Mouse (Mus musculus): ENCODE results near the gene Slc5a10.

The Slc5a10 gene

DNA sequence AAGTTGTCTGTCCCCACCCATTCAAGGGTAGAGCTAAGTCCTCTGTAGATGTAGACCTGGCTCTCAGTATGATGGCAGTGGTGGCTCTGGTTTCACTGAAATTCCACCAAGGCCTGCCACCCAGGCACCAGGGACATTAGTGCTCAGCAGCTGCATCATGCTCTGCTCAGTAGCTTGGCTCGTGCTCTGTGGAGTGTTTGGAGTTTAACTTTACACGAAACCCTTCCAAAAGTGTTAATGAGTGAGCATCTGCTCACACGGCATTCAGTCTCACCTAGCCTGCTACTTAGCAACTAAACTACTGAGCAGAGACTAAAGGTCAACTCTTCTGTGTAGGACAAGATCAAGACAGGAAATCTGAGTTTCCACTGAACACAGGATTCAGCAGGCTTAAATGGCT lies at the start of gene Slc5a10:
Slc5a10 (minus strand) TSS at position 191 of the 400 bp plus-strand sequence.
- DNase-seq (ENCODE audit: low spot score) = no peak

GRCm38 (mm10) chr11:61761584-61762407 lies 41.2 kb upstream of the Slc5a10 start, which contains the start of gene Prpsap2:
TSS of gene Prpsap2 (minus strand) at chr11:61762088.
- DNase-seq (ENCODE audit: low spot score) = peak; percentile 95

DNA sequence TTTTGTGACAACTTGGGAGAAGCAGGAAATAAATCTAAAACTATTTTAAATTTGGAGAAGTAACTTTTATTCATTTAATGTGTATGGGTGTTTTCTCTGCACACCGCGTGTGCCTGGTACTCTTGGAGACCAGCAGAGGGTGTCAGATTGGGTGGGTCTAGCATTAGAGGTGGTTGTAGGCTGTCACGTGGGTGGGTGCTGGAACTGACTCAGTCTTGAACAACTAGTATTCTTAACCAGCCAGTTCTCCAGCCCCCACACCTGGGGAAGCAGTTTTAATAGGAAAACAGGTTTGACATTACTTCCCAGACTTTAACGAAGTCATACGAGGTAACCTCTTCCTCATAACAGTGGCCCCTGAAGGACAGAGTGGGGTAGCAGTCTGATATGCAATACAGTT lies 39.9 kb upstream of the Slc5a10 start:
- no peak for DNase-seq (ENCODE audit: low spot score)

DNA sequence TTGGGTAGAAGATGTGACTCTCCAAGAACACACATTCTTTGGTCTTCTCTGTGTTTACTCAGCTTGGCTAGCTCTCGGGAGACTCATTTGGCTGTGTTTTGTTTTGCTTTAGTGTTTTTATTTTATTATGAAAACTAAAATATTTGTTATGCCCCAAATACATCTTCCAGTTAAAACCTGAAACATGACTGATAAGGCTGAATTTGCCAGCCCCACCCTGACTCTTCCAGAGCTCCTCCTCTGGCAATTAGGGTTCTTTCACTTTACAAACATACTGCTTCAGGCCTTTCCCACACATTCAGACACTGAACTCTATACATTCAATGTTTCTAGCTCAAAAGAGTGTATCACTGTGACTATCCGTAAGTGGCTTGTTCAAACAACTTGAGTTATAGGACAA lies 36.5 kb upstream of the Slc5a10 start:
- no peak for DNase-seq (ENCODE audit: low spot score)

DNA sequence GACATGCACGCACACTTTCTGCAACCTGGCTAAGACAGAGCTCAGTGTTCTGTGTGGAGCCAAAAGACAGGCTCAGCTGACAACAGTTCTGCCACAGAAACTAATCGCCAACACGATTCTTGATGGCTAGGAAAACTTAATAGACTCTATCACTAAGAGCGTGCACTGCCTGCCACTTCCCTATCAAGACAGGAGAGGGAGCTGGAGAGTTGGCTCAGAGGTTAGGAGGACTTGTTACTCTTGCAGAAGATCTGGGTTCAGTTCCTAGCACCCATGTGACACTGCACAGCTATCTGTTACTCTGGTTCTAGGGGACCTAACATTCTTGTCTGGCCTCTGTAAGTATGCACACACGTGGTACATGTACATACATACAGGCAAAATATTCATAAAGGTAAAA lies 31.0 kb upstream of the Slc5a10 start:
- no peak for DNase-seq (ENCODE audit: low spot score)

- no peak for DNase-seq (ENCODE audit: low spot score)
Measured at GRCm38 (mm10) chr11:61747161-61747560, 26.5 kb upstream of the Slc5a10 start.

DNA sequence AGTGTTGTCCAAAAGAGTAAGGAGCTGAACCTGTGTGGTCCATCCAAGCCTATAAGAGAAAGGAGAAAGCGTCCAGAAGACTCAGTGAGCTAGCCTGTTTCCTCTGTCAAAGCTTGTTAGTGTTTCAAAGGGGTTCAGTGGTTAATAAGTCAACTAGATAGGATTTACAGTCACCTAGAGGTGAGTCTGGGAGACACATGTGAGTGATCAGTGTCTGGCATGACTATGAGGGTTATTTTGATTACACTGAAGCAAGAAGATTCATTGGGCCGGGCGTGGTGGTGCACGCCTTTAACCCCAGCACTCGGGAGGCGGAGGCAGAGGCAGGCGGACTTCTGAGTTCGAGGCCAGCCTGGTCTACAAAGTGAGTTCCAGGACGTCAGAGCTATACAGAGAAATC lies 25.2 kb upstream of the Slc5a10 start:
- no peak for DNase-seq (ENCODE audit: low spot score)

GRCm38 (mm10) chr11:61744460-61744859 lies 23.8 kb upstream of the Slc5a10 start:
- DNase-seq (ENCODE audit: low spot score) = no peak

- DNase-seq (ENCODE audit: low spot score) = no peak
Measured at GRCm38 (mm10) chr11:61743768-61744167, 23.1 kb upstream of the Slc5a10 start.

DNA sequence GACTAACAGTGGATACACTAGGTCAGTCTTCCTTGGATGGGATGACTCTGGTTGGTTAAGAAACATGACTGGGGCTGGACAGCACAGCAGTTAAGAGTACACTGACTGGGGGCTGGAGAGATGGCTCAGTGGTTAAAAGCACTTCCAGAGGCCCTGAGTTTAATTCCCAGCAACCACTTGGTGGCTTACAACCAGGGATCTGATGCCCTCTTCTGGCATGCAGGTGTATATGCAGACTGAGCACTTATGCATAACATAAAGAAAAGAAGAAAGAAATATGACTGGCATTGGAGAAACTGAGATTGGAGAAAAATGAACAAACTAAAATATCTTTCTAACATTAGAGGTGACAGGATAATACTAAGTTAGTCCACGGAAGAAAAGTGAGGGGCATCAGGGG lies 19.9 kb upstream of the Slc5a10 start:
- DNase-seq (ENCODE audit: low spot score) = no peak

DNA sequence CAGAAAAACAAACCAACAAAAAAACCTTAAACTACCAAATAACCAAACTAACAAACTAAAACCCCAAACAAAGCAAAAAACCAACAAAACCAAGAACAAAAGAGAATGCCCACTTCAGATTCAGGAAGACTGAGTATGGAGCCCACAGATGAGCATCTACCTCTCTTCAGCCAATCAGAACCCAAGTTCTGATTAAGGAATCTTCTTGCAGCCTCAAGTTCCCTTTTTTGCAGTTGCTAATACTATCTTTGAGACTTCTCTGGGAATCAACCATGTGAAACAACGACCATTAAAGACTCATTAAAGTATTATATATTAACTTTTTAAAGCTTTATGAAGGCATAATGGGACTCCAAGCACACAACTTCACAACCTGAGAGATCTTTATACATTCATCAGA lies 16.7 kb upstream of the Slc5a10 start:
- no peak for DNase-seq (ENCODE audit: low spot score)

DNA sequence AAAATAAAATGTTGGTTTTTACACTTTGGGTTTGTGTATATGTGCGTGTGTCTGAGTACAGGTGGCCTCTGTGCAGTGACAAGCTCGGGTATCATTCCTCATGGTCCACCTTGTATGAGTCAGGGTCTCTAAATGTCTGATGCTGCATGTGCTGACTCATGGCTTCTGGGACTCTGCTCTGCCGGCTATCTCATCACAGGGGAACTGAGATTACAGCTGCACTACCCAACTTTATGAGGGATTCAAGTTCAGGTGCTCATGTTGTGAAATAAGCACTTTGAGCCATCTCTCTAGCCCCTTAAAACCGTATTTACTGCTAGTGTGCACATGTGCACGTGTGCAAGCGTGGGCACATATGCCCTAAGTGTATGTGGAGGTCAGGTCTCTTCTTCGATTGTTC lies 12.0 kb upstream of the Slc5a10 start:
- no peak for DNase-seq (ENCODE audit: low spot score)

- DNase-seq (ENCODE audit: low spot score) = no peak
Measured at GRCm38 (mm10) chr11:61728037-61728436, 7.4 kb upstream of the Slc5a10 start.

- no peak for DNase-seq (ENCODE audit: low spot score)
Measured at GRCm38 (mm10) chr11:61722077-61722476, 1.5 kb upstream of the Slc5a10 start.

- DNase-seq (ENCODE audit: low spot score) = no peak
Measured at GRCm38 (mm10) chr11:61719826-61720225, 800 bp downstream of the Slc5a10 start.

DNA sequence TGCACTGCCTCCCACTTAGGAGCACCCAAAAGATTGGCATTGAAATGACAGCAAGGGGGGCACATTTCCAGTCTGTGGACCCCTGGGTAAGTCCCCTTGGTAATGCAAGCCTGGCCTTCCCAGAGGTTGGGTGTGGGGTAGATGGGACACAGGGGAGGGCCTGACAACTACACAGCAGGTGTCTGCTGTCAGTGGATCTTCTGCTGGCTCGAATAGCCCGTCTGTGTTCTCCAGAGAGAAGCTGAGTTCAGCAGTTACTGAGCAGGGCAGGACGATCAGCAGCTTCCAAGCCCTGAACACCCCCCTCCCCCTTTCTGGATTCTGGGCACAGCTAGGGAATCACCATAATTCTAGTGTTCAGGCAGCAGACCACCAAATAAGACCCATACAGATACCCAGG lies 1.2 kb downstream of the Slc5a10 start:
- no peak for DNase-seq (ENCODE audit: low spot score)

DNA sequence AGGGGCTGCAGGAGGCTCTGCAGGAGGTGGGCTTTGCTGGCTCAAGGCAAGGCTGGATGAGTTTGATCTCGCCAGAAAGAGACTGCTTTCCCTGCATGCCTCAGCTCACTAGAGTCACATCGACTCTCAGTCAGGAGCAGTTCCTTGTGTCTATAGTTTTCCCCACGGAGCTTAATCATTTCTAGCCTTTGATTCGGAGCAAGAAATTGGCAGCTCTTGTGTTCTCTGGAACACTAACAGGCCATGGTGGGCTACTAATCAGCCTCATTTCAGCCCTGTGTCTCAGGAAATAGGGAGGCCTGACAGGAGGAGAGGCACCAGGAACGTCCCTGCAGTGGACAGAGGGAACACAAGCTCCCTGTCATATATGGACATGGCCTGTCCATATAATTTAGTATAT lies 2.6 kb downstream of the Slc5a10 start:
- no peak for DNase-seq (ENCODE audit: low spot score)

- DNase-seq (ENCODE audit: low spot score) = no peak
Measured at GRCm38 (mm10) chr11:61715130-61715529, 5.5 kb downstream of the Slc5a10 start.

GRCm38 (mm10) chr11:61714346-61715117 lies 6.1 kb downstream of the Slc5a10 start:
- DNase-seq (ENCODE audit: low spot score) = no peak

DNA sequence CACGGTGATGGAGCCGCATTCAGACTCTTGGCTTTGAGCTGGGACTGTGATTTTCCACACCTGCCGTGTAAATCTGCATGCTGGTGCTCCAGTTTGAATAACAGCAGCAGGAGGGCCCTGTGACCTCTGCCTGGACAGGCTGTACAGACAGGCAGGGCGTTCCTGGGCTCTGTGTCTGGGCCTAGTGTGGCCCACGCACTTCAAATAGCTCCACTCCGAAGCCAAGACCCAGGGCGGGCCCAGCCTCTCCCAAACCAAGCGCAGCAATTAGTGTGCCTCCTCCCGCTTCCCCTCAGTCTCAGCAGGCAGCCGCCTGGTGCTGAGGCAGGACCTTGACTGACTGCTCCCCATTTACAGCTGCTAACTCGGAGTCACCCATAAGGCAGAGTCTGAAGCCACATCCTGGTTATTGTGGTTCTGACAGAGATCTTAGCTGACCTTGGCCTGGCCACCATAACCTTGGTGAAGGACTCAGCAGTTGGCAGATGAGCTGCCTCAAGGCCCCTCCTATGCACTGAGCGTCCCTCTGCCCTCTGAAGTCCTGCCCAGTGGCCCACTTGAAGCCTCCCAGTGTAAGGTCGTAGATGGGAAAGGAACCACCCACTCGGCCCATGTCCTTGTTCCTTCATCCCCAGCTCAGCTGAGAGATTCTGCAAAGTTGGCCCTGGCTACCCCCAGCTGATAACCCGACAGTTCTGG lies 7.3 kb downstream of the Slc5a10 start:
- no peak for DNase-seq (ENCODE audit: low spot score)

DNA sequence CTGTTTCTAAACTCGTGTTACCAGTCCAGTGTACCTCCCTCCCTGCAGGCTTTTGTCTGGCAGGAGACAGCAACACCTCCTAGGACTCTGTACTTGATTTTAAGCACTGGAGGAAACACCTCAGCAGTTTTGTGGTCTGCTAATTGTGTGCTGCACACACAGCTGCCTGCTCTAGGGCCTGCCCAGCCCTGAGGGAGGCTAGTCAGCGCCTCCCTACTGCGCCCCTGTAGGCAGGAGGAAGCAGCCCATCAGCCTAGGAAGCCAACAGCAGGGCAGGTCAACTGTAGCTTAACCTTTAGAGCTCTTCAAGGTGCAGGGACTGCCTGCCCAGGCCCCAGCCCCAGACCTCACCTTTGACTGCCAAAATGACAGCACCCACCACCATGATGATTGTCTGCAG lies 11.7 kb downstream of the Slc5a10 start:
- DNase-seq (ENCODE audit: low spot score) = no peak

GRCm38 (mm10) chr11:61706232-61706631 lies 14.4 kb downstream of the Slc5a10 start:
- DNase-seq (ENCODE audit: low spot score) = no peak

- no peak for DNase-seq (ENCODE audit: low spot score)
Measured at GRCm38 (mm10) chr11:61705581-61705980, 15.0 kb downstream of the Slc5a10 start.
